Mouse (Mus musculus) ES-E14 (cell line): Measurements from ENCODE around the gene Colgalt1. TPM values are rescaled to one million over a fixed set of nuclear protein-coding genes. Genes with fewer than 3 reads are reported as not detected.
A peak's percentile ranks its signal among the peaks of the same experiment; 100 is the strongest.

Experiments
- DNase-seq: peaks from one replicate; pipeline ENCODE4 v3.0.0-alpha.2; 2013; ENCODE audit warnings: low read depth, low spot score
- H3K27ac ChIP-seq: 2 replicates; pipeline ENCODE4 v1.5.1; 2012; ENCODE audit warnings: low read depth, mild to moderate bottlenecking, low read length, moderate library complexity, mixed read lengths; ENCODE audit not compliant: poor library complexity, insufficient read depth, severe bottlenecking
- H3K36me3 ChIP-seq: 2 replicates; pipeline ENCODE4 v1.6.1; 2012; ENCODE audit warnings: mild to moderate bottlenecking, low read length, moderate library complexity, mixed read lengths; ENCODE audit not compliant: control insufficient read depth, poor library complexity, insufficient read depth, severe bottlenecking
- H3K4me1 ChIP-seq, 2 experiments: fragments of 150-350 bp in 1 of 2; sonication (generic) in 1 of 2; 2 replicates each; pipeline ENCODE4 v1.6.1; 2012; ENCODE audit warnings: low read length in 2 of 2, mild to moderate bottlenecking in 1 of 2, mixed read lengths in 1 of 2; ENCODE audit not compliant: control insufficient read depth in 2 of 2, insufficient read depth in 2 of 2, poor library complexity in 1 of 2
- H3K4me3 ChIP-seq, 2 experiments: fragments of 150-350 bp in 1 of 2; sonication (generic) in 1 of 2; 2 replicates each; pipeline ENCODE4 v1.5.1; 2012; ENCODE audit warnings: low read length in 2 of 2, low read depth in 1 of 2, mild to moderate bottlenecking in 1 of 2, mixed read lengths in 1 of 2; ENCODE audit not compliant: insufficient read depth in 1 of 2, poor library complexity in 1 of 2, severe bottlenecking in 1 of 2
- H3K9ac ChIP-seq: 2 replicates; pipeline ENCODE4 v1.6.1; 2012; ENCODE audit warnings: low read depth, mild to moderate bottlenecking, low read length, mixed read lengths; ENCODE audit not compliant: poor library complexity, insufficient read depth, severe bottlenecking
- H3K9me3 ChIP-seq: fragments of 150-350 bp; sonication (generic); 2 replicates; pipeline ENCODE4 v1.6.1; 2012; ENCODE audit warnings: low read depth, mild to moderate bottlenecking, low read length; ENCODE audit not compliant: control insufficient read depth, insufficient read depth
- CHD2 ChIP-seq: IDR thresholded peaks from 2 replicates; pipeline ENCODE4 v1.6.1; 2014; ENCODE audit warnings: mild to moderate bottlenecking, low read depth, low read length, inconsistent platforms
- HCFC1 ChIP-seq: IDR thresholded peaks from 2 replicates; pipeline ENCODE4 v1.6.1; 2012; ENCODE audit warnings: low read length, inconsistent platforms, borderline replicate concordance; ENCODE audit not compliant: insufficient read depth
- MAFK ChIP-seq: IDR thresholded peaks from 2 replicates; pipeline ENCODE4 v1.6.1; 2014; ENCODE audit warnings: mild to moderate bottlenecking, low read depth, low read length, inconsistent platforms; ENCODE audit not compliant: insufficient read depth
- ZC3H11A ChIP-seq: IDR thresholded peaks from 2 replicates; pipeline ENCODE4 v1.6.1; 2012; ENCODE audit warnings: low read depth, mild to moderate bottlenecking, inconsistent platforms, low read length, borderline replicate concordance
- ZNF384 ChIP-seq: IDR thresholded peaks from 2 replicates; pipeline ENCODE4 v1.6.1; 2012; ENCODE audit warnings: low read depth, low read length, inconsistent platforms
- in situ Hi-C, 2 experiments: fragments of 600-800 bp; cut with MboI; formaldehyde crosslinking; loops; one replicate each; pipeline ENCODE4 v1.15.1; 2025; ENCODE audit warnings: low sequenced_read_pairs in 2 of 2, inconsistent platforms in 1 of 2; ENCODE audit not compliant: unreplicated experiment in 2 of 2
- total RNA-seq: library from RNA; depleted of rRNA; stranded (reverse); fragments of 300-350 nt; gene quantifications from 2 replicates; pipeline ENCODE4 v1.2.3, GENCODE M21; 2012

The Colgalt1 gene
- total RNA-seq, 1 experiment = 126 TPM

- peaks cover 0 to 19% of the 10 kb centered on the region in 2 experiments; a peak in 2 of 4 replicates for H3K4me1 ChIP-seq
- no peak within 1 kb of the TSS for H3K27ac ChIP-seq
- no peak for TF ChIP-seq MAFK
- no peak for TF ChIP-seq HCFC1
- TF ChIP-seq ZNF384 = no peak
- no peak for TF ChIP-seq ZC3H11A
- no peak for TF ChIP-seq CHD2
- peak within 1 kb of the TSS; percentile 26 to 33; a peak in 2 of 4 replicates for H3K4me3 ChIP-seq
- in situ Hi-C loops = no loop called here
- H3K36me3 ChIP-seq = no peaks in the 10 kb centered on the region
- no peak for DNase-seq
- no peaks in the 10 kb centered on the region for H3K9me3 ChIP-seq
- H3K9ac ChIP-seq = peak within 1 kb of the TSS; percentile 44
Measured at GRCm38 (mm10) chr8:71566501-71566900, 44.3 kb upstream of the Colgalt1 start, which contains the start of gene Nxnl1. Gene Nxnl1, minus strand, starts transcription at chr8:71566601.

GRCm38 (mm10) chr8:71567587-71567986 is 43.2 kb upstream of the Colgalt1 start:
- no peak for TF ChIP-seq HCFC1
- no peak for TF ChIP-seq MAFK
- no peak for TF ChIP-seq CHD2
- TF ChIP-seq ZNF384 = no peak
- no peak for TF ChIP-seq ZC3H11A
- in situ Hi-C loops = no loop called here
- Histone ChIP-seq H3K9me3 (no peaks in the 10 kb centered on the region), H3K27ac (no peak overlapping the region), H3K4me1 (peaks cover 0 to 19% of the 10 kb centered on the region in 2 experiments; a peak in 2 of 4 replicates), H3K36me3 (no peaks in the 10 kb centered on the region), H3K9ac (no peak overlapping the region), H3K4me3 (no peak overlapping the region)
- no peak for DNase-seq

- peaks cover 0 to 19% of the 10 kb centered on the region in 2 experiments; a peak in 2 of 4 replicates for H3K4me1 ChIP-seq
- no peak for DNase-seq
- H3K4me3 ChIP-seq = peak within 1 kb of the TSS; percentile 76 to 98
- H3K9ac ChIP-seq = peak within 1 kb of the TSS; percentile 89
- in situ Hi-C loops = no loop called here
- H3K36me3 ChIP-seq = no peaks in the 10 kb centered on the region
- H3K9me3 ChIP-seq = no peaks in the 10 kb centered on the region
- peak within 1 kb of the TSS; percentile 92 for H3K27ac ChIP-seq
- TF ChIP-seq HCFC1 (no peak), MAFK (no peak), ZNF384 (no peak), CHD2 (no peak), ZC3H11A (no peak)
Measured at GRCm38 (mm10) chr8:71568387-71568937, 42.3 kb upstream of the Colgalt1 start, which contains the start of gene Slc27a1. Gene Slc27a1, plus strand, starts transcription at chr8:71568882.

GRCm38 (mm10) chr8:71568941-71569340 is 41.9 kb upstream of the Colgalt1 start:
- TF ChIP-seq HCFC1 (no peak), MAFK (no peak), ZC3H11A (no peak), ZNF384 (no peak), CHD2 (no peak)
- H3K36me3 ChIP-seq = no peaks in the 10 kb centered on the region
- peaks cover 0 to 19% of the 10 kb centered on the region in 2 experiments; a peak in 2 of 4 replicates for H3K4me1 ChIP-seq
- H3K27ac ChIP-seq = 0 out of 2 replicates have a peak overlapping the region, but pooled peaks have one; percentile 29
- H3K9ac ChIP-seq = no peak overlapping the region
- H3K9me3 ChIP-seq = no peaks in the 10 kb centered on the region
- DNase-seq = no peak
- in situ Hi-C loops = no loop called here
- peak overlapping the region; percentile 76 to 98 for H3K4me3 ChIP-seq
